Mouse (Mus musculus): ENCODE measurements around the gene Ube2z. TPM values are rescaled to one million over a fixed set of nuclear protein-coding genes. Genes with fewer than 3 reads are reported as not detected.

The Ube2z gene
- polyA plus RNA-seq, 1 experiment from 2014 or later: 31.5 TPM

DNA sequence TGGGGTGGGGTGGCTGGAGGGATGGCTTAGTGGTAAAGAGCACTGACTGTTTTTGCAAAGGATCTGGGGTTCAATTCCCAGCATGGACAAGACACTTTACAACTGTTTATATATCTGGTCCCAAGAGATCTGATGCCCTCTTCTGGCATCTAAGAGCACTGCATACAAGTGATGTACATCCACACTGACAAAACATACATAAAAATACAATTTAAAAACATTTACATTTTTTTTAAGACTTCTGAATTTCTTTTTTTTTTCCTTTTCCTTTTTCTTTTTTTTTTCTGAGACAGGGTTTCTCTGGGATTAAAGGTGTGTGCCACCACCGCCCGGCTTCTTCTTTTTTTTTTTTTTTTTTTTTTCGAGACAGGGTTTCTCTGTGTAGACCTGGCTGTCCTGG is 31.9 kb downstream of the Ube2z start:
- Histone ChIP-seq H3K36me3 (peaks cover 9% of the 10 kb centered on the region; the same call in 1 of the 2 replicates), H3K4me3 (no peak overlapping the region), H3K4me1 (peaks cover 22% of the 10 kb centered on the region), H3K4me2 (no peak overlapping the region), H3K9me3 (peaks cover 3% of the 10 kb centered on the region; the same call in 1 of the 2 replicates), H3K27me3 (replicated peaks) (no peaks in the 10 kb centered on the region; the same call in 1 of the 2 replicates), H3K27ac (replicated peaks) (no peak overlapping the region), H3K9ac (no peak overlapping the region)
- 66% methylated on average over 2 of the region's 3 CpGs for WGBS
- ATAC-seq (ENCODE audit: extremely low read depth, insufficient number of reproducible peaks, low FRiP score, low TSS enrichment): no peak

DNA sequence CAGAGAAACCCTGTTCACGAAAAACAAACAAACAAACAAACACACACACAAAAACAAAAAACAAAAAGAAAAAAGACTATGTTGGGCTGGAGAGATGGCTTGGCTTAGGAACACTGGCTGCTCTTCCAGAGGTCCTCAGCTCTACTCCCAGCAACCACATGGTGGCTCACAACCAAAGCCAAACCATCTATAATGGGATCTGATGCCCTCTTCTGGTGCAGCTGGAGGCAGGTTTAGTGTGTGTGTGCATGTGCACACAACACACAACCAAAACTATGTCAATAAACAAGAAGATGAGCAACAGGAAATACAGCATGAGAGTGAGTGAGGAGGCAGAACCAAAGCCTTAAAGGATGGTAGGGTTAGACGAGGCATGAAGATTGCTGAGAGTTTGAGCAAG is 33.5 kb downstream of the Ube2z start:
- no peak for ATAC-seq (ENCODE audit: extremely low read depth, insufficient number of reproducible peaks, low FRiP score, low TSS enrichment)
- no peak overlapping the region for H3K9ac ChIP-seq
- 81% methylated on average over 2 of the region's 2 CpGs for WGBS

DNA sequence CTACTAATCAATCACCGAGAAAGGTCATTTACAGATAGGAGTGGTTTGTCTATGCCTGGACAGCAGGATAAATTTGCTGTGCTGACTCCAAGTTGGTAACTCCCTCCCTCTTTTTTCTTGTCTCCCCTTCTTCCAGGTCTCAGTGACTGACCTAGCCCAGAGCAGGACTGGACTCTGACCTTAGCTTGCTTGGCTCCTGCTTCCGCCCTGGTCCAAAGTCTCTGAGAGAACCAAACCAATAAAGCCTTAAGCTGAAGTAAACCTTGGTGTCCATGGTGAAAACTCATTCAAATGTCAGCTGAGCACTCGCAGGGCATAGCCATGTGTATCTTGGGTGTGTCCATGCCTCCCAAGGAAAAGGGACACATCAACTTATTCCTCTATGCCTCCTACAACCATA is 34.6 kb downstream of the Ube2z start:
- Histone ChIP-seq H3K27me3 (replicated peaks) (no peaks in the 10 kb centered on the region; the same call in 1 of the 2 replicates), H3K27ac (replicated peaks) (no peak overlapping the region), H3K4me3 (no peak overlapping the region), H3K4me2 (no peak overlapping the region), H3K4me1 (peaks cover 12% of the 10 kb centered on the region), H3K36me3 (no peaks in the 10 kb centered on the region), H3K9me3 (peaks cover 3% of the 10 kb centered on the region; the same call in 1 of the 2 replicates), H3K9ac (no peak overlapping the region)
- 84% methylated on average over 3 of the region's 3 CpGs for WGBS
- no peak for ATAC-seq (ENCODE audit: extremely low read depth, insufficient number of reproducible peaks, low FRiP score, low TSS enrichment)

More for the DNA sequence above, 33.5 kb downstream of the Ube2z start:
- Histone ChIP-seq H3K4me3 (no peak overlapping the region), H3K27me3 (replicated peaks) (no peaks in the 10 kb centered on the region; the same call in 1 of the 2 replicates), H3K4me1 (peaks cover 21% of the 10 kb centered on the region), H3K4me2 (no peak overlapping the region), H3K36me3 (no peaks in the 10 kb centered on the region), H3K27ac (replicated peaks) (no peak overlapping the region), H3K9me3 (peaks cover 3% of the 10 kb centered on the region; the same call in 1 of the 2 replicates)

DNA sequence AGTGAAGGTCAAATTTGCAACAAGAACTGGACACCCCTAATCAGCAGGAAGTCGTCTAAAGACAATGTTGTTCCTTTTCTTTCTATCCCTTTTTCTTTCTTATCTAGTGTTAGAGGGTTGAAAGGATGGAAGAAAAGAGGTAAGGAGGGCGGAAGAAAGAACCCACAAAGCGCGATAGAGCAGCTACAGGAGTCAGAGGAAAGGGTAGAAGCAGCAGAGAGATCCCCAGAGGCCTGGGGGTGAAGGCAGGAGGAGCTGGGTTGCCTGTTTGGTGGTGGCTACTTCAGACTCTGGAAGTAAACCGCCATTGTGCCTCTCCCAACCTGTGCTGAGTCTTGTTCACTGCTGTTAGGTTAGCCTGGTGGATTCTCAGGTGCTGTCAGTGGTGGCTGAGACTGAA is 37.1 kb downstream of the Ube2z start:
- Histone ChIP-seq H3K9ac (no peak overlapping the region), H3K36me3 (no peaks in the 10 kb centered on the region), H3K4me1 (no peaks in the 10 kb centered on the region), H3K27me3 (replicated peaks) (no peaks in the 10 kb centered on the region; the same call in none of the 2 replicates), H3K4me3 (no peak overlapping the region), H3K9me3 (peaks cover 3% of the 10 kb centered on the region; the same call in 1 of the 2 replicates), H3K27ac (replicated peaks) (no peak overlapping the region), H3K4me2 (no peak overlapping the region)
- WGBS: 36% methylated on average over 5 of the region's 5 CpGs
- no peak for ATAC-seq (ENCODE audit: extremely low read depth, insufficient number of reproducible peaks, low FRiP score, low TSS enrichment)

DNA sequence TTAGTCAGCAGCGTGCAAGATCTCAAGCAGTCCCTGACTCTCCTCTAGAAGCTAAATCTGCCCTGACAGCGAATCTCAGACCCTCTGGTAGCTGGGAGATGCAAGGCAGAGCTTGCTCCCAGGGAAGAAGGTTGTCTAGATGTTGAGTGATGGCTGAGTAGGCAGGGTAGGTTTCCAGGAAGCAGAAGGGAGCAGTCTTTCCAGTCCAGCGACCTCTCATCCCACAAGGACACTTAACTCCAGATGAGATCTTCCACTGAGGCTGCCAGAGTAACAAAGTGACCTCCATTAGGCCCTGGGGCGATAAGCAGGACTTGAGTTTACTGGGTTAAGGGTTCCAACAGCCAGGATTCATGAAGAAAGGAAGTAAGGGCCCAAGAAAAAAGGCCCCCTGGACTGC is 44.6 kb downstream of the Ube2z start:
- WGBS: 38% methylated on average over 4 of the region's 4 CpGs
- Histone ChIP-seq H3K9me3 (no peaks in the 10 kb centered on the region), H3K9ac (no peak overlapping the region), H3K4me1 (peaks cover 13% of the 10 kb centered on the region), H3K36me3 (no peaks in the 10 kb centered on the region), H3K27ac (replicated peaks) (no peak overlapping the region), H3K4me2 (no peak overlapping the region), H3K27me3 (replicated peaks) (no peaks in the 10 kb centered on the region; the same call in 1 of the 2 replicates), H3K4me3 (no peak overlapping the region)
- no peak for ATAC-seq (ENCODE audit: extremely low read depth, insufficient number of reproducible peaks, low FRiP score, low TSS enrichment)

DNA sequence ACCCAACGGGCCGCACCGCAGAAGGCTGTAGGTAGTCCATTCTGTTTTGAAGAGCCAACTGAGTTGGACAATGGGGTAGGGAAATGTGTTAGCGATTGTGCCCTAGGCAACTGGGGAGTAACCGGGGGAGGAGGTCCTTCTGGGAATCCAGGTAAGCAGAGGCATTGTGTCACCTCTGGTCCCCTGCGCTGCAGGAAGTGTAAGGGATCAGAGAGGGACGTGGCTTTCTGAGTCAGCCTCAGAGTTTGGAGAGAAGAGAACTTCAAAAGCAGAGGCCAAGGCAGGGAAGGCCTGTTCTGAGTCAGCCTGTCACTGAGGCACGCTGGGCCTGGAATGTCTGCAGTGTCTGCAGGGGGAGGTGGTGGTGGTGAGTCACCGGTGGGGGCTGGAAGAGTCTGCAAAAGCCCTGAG is 47.2 kb downstream of the Ube2z start:
- H3K9ac ChIP-seq: peak overlapping the region; percentile 61
- ATAC-seq (ENCODE audit: extremely low read depth, insufficient number of reproducible peaks, low FRiP score, low TSS enrichment): no peak; the same call in 1 of the 2 replicates

DNA sequence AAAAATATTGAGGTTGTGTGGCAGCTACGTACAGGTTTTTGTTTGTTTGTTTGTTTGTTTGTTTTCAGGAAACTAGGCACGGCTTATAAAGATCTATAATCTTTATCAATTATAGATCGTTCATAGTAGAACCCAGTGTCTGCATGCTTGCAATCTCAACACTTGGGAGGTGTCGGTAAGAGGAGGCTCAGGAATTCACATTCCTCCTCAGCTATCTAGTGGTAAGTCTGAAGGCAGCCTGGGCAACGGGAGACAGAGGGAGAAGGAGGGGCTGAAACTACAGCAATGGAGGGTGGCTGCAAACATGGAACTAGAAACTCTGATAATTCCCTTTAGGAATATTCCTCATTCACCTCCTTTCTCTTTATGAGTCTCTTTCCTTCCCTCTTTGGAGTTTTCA is 49.8 kb downstream of the Ube2z start:
- Histone ChIP-seq H3K9me3 (no peaks in the 10 kb centered on the region), H3K4me2 (peak overlapping the region; percentile 40), H3K27ac (replicated peaks) (no peak overlapping the region), H3K9ac (0 out of 2 replicates have a peak overlapping the region, but pooled peaks have one; percentile 14), H3K27me3 (replicated peaks) (no peaks in the 10 kb centered on the region), H3K4me3 (peak overlapping the region; percentile 9; the same call in 1 of the 2 replicates), H3K4me1 (peaks cover 27% of the 10 kb centered on the region), H3K36me3 (no peaks in the 10 kb centered on the region)
- ATAC-seq (ENCODE audit: extremely low read depth, insufficient number of reproducible peaks, low FRiP score, low TSS enrichment): no peak
- 21% methylated on average over 5 of the region's 5 CpGs for WGBS

More for the DNA sequence above, 47.2 kb downstream of the Ube2z start:
- peak overlapping the region; percentile 76 for H3K27ac ChIP-seq (replicated peaks)
- no peaks in the 10 kb centered on the region for H3K27me3 ChIP-seq (replicated peaks)
- no peaks in the 10 kb centered on the region for H3K9me3 ChIP-seq
- peaks cover 20% of the 10 kb centered on the region for H3K4me1 ChIP-seq
- no peaks in the 10 kb centered on the region for H3K36me3 ChIP-seq
- H3K4me2 ChIP-seq: 0 out of 2 replicates have a peak overlapping the region, but pooled peaks have one; percentile 7
- 15% methylated on average over 9 of the region's 9 CpGs for WGBS
- no peak overlapping the region for H3K4me3 ChIP-seq

DNA sequence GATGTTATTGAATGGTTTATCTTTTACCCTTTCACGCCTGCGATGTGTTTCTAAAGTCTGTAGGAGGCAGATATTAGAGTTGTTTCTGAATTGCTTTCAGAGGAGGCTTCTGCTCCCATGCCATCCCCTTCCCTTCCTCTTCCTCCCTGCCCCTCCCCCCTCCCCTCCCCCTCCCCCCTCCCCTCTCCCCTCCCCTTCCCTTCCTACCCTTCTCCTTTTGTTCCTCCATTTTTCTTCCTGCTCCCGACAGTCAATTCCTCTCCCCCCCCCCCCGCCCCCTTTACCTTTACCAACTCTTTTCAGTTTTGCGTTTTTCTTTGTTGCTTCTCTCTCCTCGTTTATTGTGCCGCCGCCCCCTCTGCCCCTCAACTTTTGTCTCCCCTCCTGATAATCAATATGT is 53.2 kb downstream of the Ube2z start:
- ATAC-seq (ENCODE audit: extremely low read depth, insufficient number of reproducible peaks, low FRiP score, low TSS enrichment): no peak
- 8% methylated on average over 6 of the region's 8 CpGs for WGBS
- peak overlapping the region; percentile 26; the same call in 1 of the 2 replicates for H3K4me3 ChIP-seq

DNA sequence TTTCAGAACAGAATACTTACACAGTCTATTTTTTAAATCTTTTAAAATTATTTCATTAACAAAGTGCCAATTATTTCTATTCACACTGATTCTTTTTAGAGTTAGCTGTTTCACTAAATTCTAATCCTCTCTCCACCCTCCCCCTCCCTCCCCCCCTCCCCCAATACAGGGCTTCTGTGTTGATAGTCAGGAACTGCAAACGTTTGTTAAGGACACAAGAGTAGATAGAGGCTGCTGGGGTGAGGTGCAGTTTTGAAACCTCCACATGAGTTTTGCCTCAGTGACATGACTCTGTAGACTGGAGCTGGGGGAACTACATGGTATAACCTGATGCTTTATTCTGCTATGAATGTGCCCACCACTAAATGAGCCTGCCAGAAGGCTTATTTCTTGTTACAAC is 56.4 kb downstream of the Ube2z start:
- no peak for ATAC-seq (ENCODE audit: extremely low read depth, insufficient number of reproducible peaks, low FRiP score, low TSS enrichment)
- no peak overlapping the region for H3K9ac ChIP-seq
- H3K27ac ChIP-seq (replicated peaks): no peak overlapping the region
- H3K36me3 ChIP-seq: no peaks in the 10 kb centered on the region
- H3K9me3 ChIP-seq: no peaks in the 10 kb centered on the region
- no peak overlapping the region for H3K4me2 ChIP-seq
- WGBS: 0% methylated on average over 1 of the region's 1 CpGs
- no peaks in the 10 kb centered on the region for H3K27me3 ChIP-seq (replicated peaks)
- H3K4me1 ChIP-seq: peaks cover 16% of the 10 kb centered on the region
- no peak overlapping the region for H3K4me3 ChIP-seq

More for the DNA sequence above, 53.2 kb downstream of the Ube2z start:
- Histone ChIP-seq H3K9ac (peak overlapping the region; percentile 69; the same call in 1 of the 2 replicates), H3K4me1 (peaks cover 27% of the 10 kb centered on the region), H3K4me2 (peak overlapping the region; percentile 56), H3K27me3 (replicated peaks) (no peaks in the 10 kb centered on the region), H3K9me3 (no peaks in the 10 kb centered on the region), H3K27ac (replicated peaks) (no peak overlapping the region), H3K36me3 (no peaks in the 10 kb centered on the region)

DNA sequence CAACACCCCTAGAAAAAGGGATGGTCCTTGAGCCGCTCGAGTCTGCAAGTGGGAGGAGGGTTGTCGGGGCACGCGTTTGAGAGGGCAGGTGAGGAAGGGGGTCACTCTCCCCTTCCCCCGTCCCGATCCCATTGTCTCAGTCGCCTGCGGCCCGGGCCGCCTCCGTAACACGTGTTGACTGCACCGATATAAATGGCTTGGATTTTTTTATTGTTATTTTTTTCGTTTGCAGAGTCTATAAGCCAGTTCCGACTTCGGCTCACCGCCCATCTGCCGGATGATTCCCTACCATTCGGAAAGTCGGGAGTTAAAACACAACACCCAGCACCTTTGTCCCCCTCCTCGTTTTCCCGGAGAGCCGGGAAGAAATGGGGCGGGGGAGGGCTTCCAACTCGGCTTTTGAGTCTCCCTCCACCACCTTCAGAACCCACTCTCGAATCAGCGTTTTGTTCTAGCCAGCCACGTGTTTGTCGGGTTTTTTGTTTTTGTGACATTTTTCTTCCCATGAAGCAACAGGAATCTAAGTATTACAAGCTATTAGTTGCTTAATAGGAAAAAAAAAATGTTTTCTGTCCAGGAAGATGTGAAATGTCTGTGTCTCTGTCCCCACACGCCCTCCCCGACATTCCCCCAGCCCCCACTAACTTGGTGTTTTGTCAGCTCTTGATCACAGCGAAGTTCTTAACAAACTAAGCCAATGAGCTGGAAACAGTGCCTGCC is 57.5 kb downstream of the Ube2z start:
- peaks cover 25% of the 10 kb centered on the region for H3K4me1 ChIP-seq
- no peaks in the 10 kb centered on the region for H3K9me3 ChIP-seq
- H3K4me3 ChIP-seq: peak overlapping the region; percentile 79
- H3K9ac ChIP-seq: peak overlapping the region; percentile 96
- H3K27ac ChIP-seq (replicated peaks): peak overlapping the region; percentile 97
- no peaks in the 10 kb centered on the region for H3K36me3 ChIP-seq
- WGBS: under 1% methylated on average over 33 of the region's 33 CpGs
- H3K4me2 ChIP-seq: peak overlapping the region; percentile 94
- ATAC-seq (ENCODE audit: extremely low read depth, insufficient number of reproducible peaks, low FRiP score, low TSS enrichment): 0 out of 2 replicates have a peak, but pooled peaks have one; percentile 20
- no peaks in the 10 kb centered on the region for H3K27me3 ChIP-seq (replicated peaks)

DNA sequence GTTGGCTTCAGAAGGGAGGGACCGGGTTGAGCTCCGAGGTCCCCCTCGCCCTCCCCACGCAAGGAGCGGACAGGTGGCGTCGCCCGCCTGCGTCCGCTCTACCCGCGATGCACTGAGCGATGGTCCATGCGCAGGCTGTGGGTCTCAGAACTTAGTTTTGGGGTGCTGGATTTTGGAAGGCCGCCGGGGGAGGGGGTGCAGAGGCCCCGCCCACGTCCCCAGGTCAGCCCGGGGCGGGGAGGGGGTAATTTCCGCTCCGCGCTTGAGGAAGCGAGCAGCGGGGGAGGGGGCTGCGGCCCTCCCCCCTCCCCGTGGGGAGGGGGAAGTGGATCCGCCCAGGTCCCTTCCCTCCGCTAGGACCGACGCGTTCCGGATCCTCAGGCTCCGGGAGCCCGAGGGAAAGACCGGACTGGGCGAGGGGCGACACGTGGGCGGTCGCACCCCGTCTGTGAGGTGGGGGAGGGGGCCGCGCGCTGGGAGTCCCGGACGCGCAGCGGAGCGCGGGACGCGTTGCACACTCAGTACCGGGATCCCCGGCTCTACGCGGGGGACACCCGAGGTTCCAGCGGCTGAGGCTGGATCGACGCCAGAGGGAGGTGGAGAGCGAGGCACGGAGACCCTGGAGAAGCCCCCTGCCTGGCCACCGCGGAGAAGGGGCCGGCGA is 58.2 kb downstream of the Ube2z start:
- peak overlapping the region; percentile 96 for H3K9ac ChIP-seq
- H3K36me3 ChIP-seq: no peaks in the 10 kb centered on the region
- H3K27ac ChIP-seq (replicated peaks): peak overlapping the region; percentile 97
- peak overlapping the region; percentile 79 for H3K4me3 ChIP-seq
- ATAC-seq (ENCODE audit: extremely low read depth, insufficient number of reproducible peaks, low FRiP score, low TSS enrichment): peak; percentile 55; the same call in 1 of the 2 replicates
- WGBS: under 1% methylated on average over 59 of the region's 67 CpGs
- H3K4me1 ChIP-seq: peaks cover 28% of the 10 kb centered on the region
- no peaks in the 10 kb centered on the region for H3K9me3 ChIP-seq
- peak overlapping the region; percentile 94 for H3K4me2 ChIP-seq
- no peaks in the 10 kb centered on the region for H3K27me3 ChIP-seq (replicated peaks)
